Comparison of ENCODE assay signal across 12 mouse cellular contexts in genomic region chr7:116992166-116992565, GRCm38 (mm10).
"Had no signal": no experiment of that assay in that cellular context is flagged by ENCODE, and none has a peak within 500 bp of the region (broad histone marks: within the 10 kb centered on the region; RNA-seq: fewer than 3 reads in every experiment).

No protein-coding gene starts in this region.

- DNase-seq: liver, postnatal 0 days; lung, adult 2 months; lung, postnatal 14 days; lung, postnatal 36 days; retina, postnatal 1 day; right cerebral cortex, adult 18-20 months; right cerebral cortex, postnatal 25 days; right cerebral cortex, postnatal 4 days; spleen, adult 18-20 months; thymus, adult 18-20 months; thymus, postnatal 14 days; thymus, postnatal 36 days had no signal
